Mouse (Mus musculus) bone marrow macrophage, adult 2 months (primary cell): ENCODE data around the gene Mfrp.

Source experiments
- CTCF ChIP-seq: IDR thresholded peaks from 2 replicates; pipeline ENCODE4 v1.5.1; 2012; ENCODE audit warnings: low read depth, mild to moderate bottlenecking, low read length, moderate library complexity
- POLR2A ChIP-seq: IDR thresholded peaks from 2 replicates; pipeline ENCODE4 v1.6.1; 2012; ENCODE audit warnings: mild to moderate bottlenecking, low read depth, low read length, borderline replicate concordance

- no peak for TF ChIP-seq POLR2A
- TF ChIP-seq CTCF = no peak
Observed at GRCm38 (mm10) chr9:44067241-44067959, 34.1 kb upstream of the Mfrp start.
